Mouse (Mus musculus): Measurements from ENCODE around the gene Gng7.

- TF ChIP-seq CTCF (conservative IDR thresholded peaks at IDR 0.05; ENCODE audit: insufficient read depth, insufficient read length, low read depth, low read length): no peak
- TF ChIP-seq POLR2A (IDR thresholded peaks at IDR 0.05; ENCODE audit: low read depth, low read length): no peak
Measured at GRCm38 (mm10) chr10:81006005-81006677, 8.6 kb downstream of the Gng7 start.

Data from kidney, adult 2 months (tissue).